Mouse (Mus musculus) neural tube, embryonic 13.5 days (tissue): ENCODE results near the gene Sapcd1. TPM values are rescaled to one million over a fixed set of nuclear protein-coding genes. Genes with fewer than 3 reads are reported as not detected.

Experiments
- ATAC-seq: fragments of 200-750 bp; cut with Nextera tagmentation; 2 replicates; pipeline ENCODE4 v1.8.0; 2017; ENCODE audit warnings: low read depth, mild to moderate bottlenecking, moderate TSS enrichment, moderate library complexity
- H3K27ac ChIP-seq: fragments of 300-500 bp; sonication (generic); replicated peaks from 2 replicates; pipeline ENCODE4 v1.5.1; 2015; ENCODE audit warnings: moderate library complexity, mild to moderate bottlenecking, inconsistent platforms
- H3K27me3 ChIP-seq: fragments of 300-500 bp; sonication (generic); 2 replicates; pipeline ENCODE4 v1.6.1; 2015; ENCODE audit warnings: mild to moderate bottlenecking, inconsistent platforms
- H3K36me3 ChIP-seq: fragments of 300-500 bp; sonication (generic); 2 replicates; pipeline ENCODE4 v1.6.1; 2015; ENCODE audit warnings: mild to moderate bottlenecking, inconsistent platforms
- H3K4me1 ChIP-seq: fragments of 300-500 bp; sonication (generic); replicated peaks from 2 replicates; pipeline ENCODE4 v1.6.1; 2015; ENCODE audit warnings: inconsistent platforms
- H3K4me2 ChIP-seq: fragments of 300-500 bp; sonication (generic); 2 replicates; pipeline ENCODE4 v1.6.1; 2015; ENCODE audit warnings: inconsistent platforms, mild to moderate bottlenecking, moderate library complexity
- H3K4me3 ChIP-seq: fragments of 300-500 bp; sonication (generic); 2 replicates; pipeline ENCODE4 v1.5.1; 2015; ENCODE audit warnings: mild to moderate bottlenecking, inconsistent platforms
- H3K9ac ChIP-seq: fragments of 300-500 bp; sonication (generic); 2 replicates; pipeline ENCODE4 v1.6.1; 2015; ENCODE audit warnings: moderate library complexity, mild to moderate bottlenecking, inconsistent platforms
- H3K9me3 ChIP-seq: fragments of 300-500 bp; sonication (generic); 2 replicates; pipeline ENCODE4 v1.6.1; 2016; ENCODE audit warnings: inconsistent platforms
- WGBS: fragments of 180-500 bp; shearing (Covaris S2); methylation state at CpG from one replicate; pipeline ENCODE4 v1.1.7; 2015; 5-methylcytosine and 5-hydroxymethylcytosine counted together
- polyA plus RNA-seq: library from polyadenylated mRNA; unstranded; fragments of >200 nt; fragmentation: Nextera tagmentation; extraction: Ambion mirVana; gene quantifications from 2 replicates; pipeline ENCODE4 v1.2.1, GENCODE M21; 2015

Sapcd1 gene
- polyA plus RNA-seq, 1 experiment from 2014 or later, result 2.6 TPM

- H3K4me1 ChIP-seq, result peaks cover 58% of the 10 kb centered on the region
- peak overlapping the region; percentile 78 for H3K9ac ChIP-seq
- peak overlapping the region; percentile 95 for H3K27ac ChIP-seq
- peak; percentile 15; the same call in 1 of the 2 replicates for ATAC-seq
- no peaks in the 10 kb centered on the region for H3K9me3 ChIP-seq
- peak overlapping the region; percentile 64 for H3K4me2 ChIP-seq
- H3K4me3 ChIP-seq, result peak overlapping the region; percentile 45
- H3K27me3 ChIP-seq, result no peaks in the 10 kb centered on the region
- 1% methylated on average over 27 of the region's 27 CpGs for WGBS
- peaks cover 13% of the 10 kb centered on the region for H3K36me3 ChIP-seq
These were observed 22.4 kb upstream of the Sapcd1 start for GRCm38 (mm10) chr17:35050126-35050750.

- Histone ChIP-seq H3K27ac (peak within 1 kb of the TSS; percentile 95), H3K4me1 (peaks cover 58% of the 10 kb centered on the region), H3K9me3 (no peaks in the 10 kb centered on the region), H3K27me3 (no peaks in the 10 kb centered on the region), H3K4me2 (peak within 1 kb of the TSS; percentile 64), H3K36me3 (peaks cover 13% of the 10 kb centered on the region), H3K9ac (peak within 1 kb of the TSS; percentile 78), H3K4me3 (peak within 1 kb of the TSS; percentile 45)
- no peak for ATAC-seq
- WGBS, result 7% methylated on average over 11 of the region's 11 CpGs
These were observed 21.8 kb upstream of the Sapcd1 start, which contains the start of gene Clic1 for GRCm38 (mm10) chr17:35049561-35050016. TSS of gene Clic1 (plus strand) at chr17:35049966.

GRCm38 (mm10) chr17:35048932-35049440 is 21.2 kb upstream of the Sapcd1 start:
- H3K9ac ChIP-seq, result no peak overlapping the region
- peaks cover 9% of the 10 kb centered on the region for H3K36me3 ChIP-seq
- H3K4me3 ChIP-seq, result no peak overlapping the region
- H3K27me3 ChIP-seq, result no peaks in the 10 kb centered on the region
- peaks cover 58% of the 10 kb centered on the region for H3K4me1 ChIP-seq
- WGBS, result 79% methylated on average over 5 of the region's 5 CpGs
- peak overlapping the region; percentile 95; the same call in 1 of the 2 replicates for H3K27ac ChIP-seq
- ATAC-seq, result no peak
- H3K9me3 ChIP-seq, result no peaks in the 10 kb centered on the region
- H3K4me2 ChIP-seq, result peak overlapping the region; percentile 64

- H3K27ac ChIP-seq, result peak overlapping the region; percentile 42; the same call in 1 of the 2 replicates
- WGBS, result 35% methylated on average over 11 of the region's 11 CpGs
- peak overlapping the region; percentile 6; the same call in 1 of the 2 replicates for H3K4me2 ChIP-seq
- H3K36me3 ChIP-seq, result peaks cover 4% of the 10 kb centered on the region; the same call in 1 of the 2 replicates
- ATAC-seq, result no peak
- H3K9ac ChIP-seq, result no peak overlapping the region
- H3K4me3 ChIP-seq, result no peak overlapping the region
- H3K9me3 ChIP-seq, result no peaks in the 10 kb centered on the region
- H3K27me3 ChIP-seq, result no peaks in the 10 kb centered on the region
- H3K4me1 ChIP-seq, result peaks cover 58% of the 10 kb centered on the region
These were observed 20.5 kb upstream of the Sapcd1 start for GRCm38 (mm10) chr17:35048149-35048931.

- Histone ChIP-seq H3K36me3 (0 out of 2 replicates have a peak, but pooled peaks cover under 1% of the 10 kb centered on the region), H3K27me3 (no peaks in the 10 kb centered on the region), H3K4me1 (peaks cover 54% of the 10 kb centered on the region), H3K9me3 (no peaks in the 10 kb centered on the region), H3K9ac (no peak overlapping the region), H3K4me3 (no peak overlapping the region), H3K4me2 (peak overlapping the region; percentile 6; the same call in 1 of the 2 replicates), H3K27ac (peak overlapping the region; percentile 42)
- WGBS, result 66% methylated on average over 1 of the region's 1 CpGs
- ATAC-seq, result no peak
These were observed 19.9 kb upstream of the Sapcd1 start for GRCm38 (mm10) chr17:35047688-35048087.

- H3K4me1 ChIP-seq, result peaks cover 46% of the 10 kb centered on the region
These were observed 19.1 kb upstream of the Sapcd1 start, which contains the start of gene Msh5 for GRCm38 (mm10) chr17:35046681-35047455. TSS of gene Msh5 (minus strand) at chr17:35046745.

GRCm38 (mm10) chr17:35045807-35046680 is 18.2 kb upstream of the Sapcd1 start:
- Histone ChIP-seq H3K9ac (peak overlapping the region; percentile 83), H3K4me3 (peak overlapping the region; percentile 58), H3K36me3 (no peaks in the 10 kb centered on the region), H3K27ac (peak overlapping the region; percentile 76), H3K9me3 (no peaks in the 10 kb centered on the region), H3K27me3 (no peaks in the 10 kb centered on the region), H3K4me2 (peak overlapping the region; percentile 99), H3K4me1 (peaks cover 38% of the 10 kb centered on the region)
- ATAC-seq, result peak; percentile 74
- WGBS, result 7% methylated on average over 33 of the region's 48 CpGs

More at GRCm38 (mm10) chr17:35046681-35047455, 19.1 kb upstream of the Sapcd1 start, which contains the start of gene Msh5:
- WGBS, result 3% methylated on average over 33 of the region's 33 CpGs
- Histone ChIP-seq H3K27me3 (no peaks in the 10 kb centered on the region), H3K36me3 (no peaks in the 10 kb centered on the region), H3K9ac (peak within 1 kb of the TSS; percentile 83), H3K27ac (peak within 1 kb of the TSS; percentile 76), H3K4me2 (peak within 1 kb of the TSS; percentile 99), H3K9me3 (no peaks in the 10 kb centered on the region), H3K4me3 (peak within 1 kb of the TSS; percentile 58)
- ATAC-seq, result peak; percentile 98

- peak overlapping the region; percentile 58 for H3K4me3 ChIP-seq
- no peaks in the 10 kb centered on the region for H3K9me3 ChIP-seq
These were observed 17.3 kb upstream of the Sapcd1 start for GRCm38 (mm10) chr17:35044904-35045806.

GRCm38 (mm10) chr17:35043794-35044193 is 16.0 kb upstream of the Sapcd1 start:
- WGBS, result 86% methylated on average over 4 of the region's 4 CpGs
- no peaks in the 10 kb centered on the region for H3K36me3 ChIP-seq
- no peak for ATAC-seq
- H3K27me3 ChIP-seq, result no peaks in the 10 kb centered on the region
- H3K4me2 ChIP-seq, result no peak overlapping the region
- H3K9me3 ChIP-seq, result no peaks in the 10 kb centered on the region
- H3K4me1 ChIP-seq, result peaks cover 21% of the 10 kb centered on the region
- no peak overlapping the region for H3K4me3 ChIP-seq
- H3K27ac ChIP-seq, result no peak overlapping the region
- no peak overlapping the region for H3K9ac ChIP-seq

More at GRCm38 (mm10) chr17:35044904-35045806, 17.3 kb upstream of the Sapcd1 start:
- no peak for ATAC-seq
- Histone ChIP-seq H3K27ac (no peak overlapping the region), H3K4me2 (peak overlapping the region; percentile 99), H3K4me1 (peaks cover 31% of the 10 kb centered on the region), H3K27me3 (no peaks in the 10 kb centered on the region), H3K36me3 (no peaks in the 10 kb centered on the region), H3K9ac (peak overlapping the region; percentile 83; the same call in 1 of the 2 replicates)
- WGBS, result 80% methylated on average over 7 of the region's 7 CpGs
